Mouse (Mus musculus) left cerebral cortex, postnatal 25 days (tissue): Measurements from ENCODE around the gene Fbp1. TPM values are rescaled to one million over a fixed set of nuclear protein-coding genes. Genes with fewer than 3 reads are reported as not detected.
"Not testable (repeated sequence)": the region's sequence is repeated elsewhere in the genome, so short reads cannot be mapped to it uniquely, and the experiment has no call there.

Source experiments
- DNase-seq, 2 experiments: peaks; one replicate each; pipeline ENCODE4 v3.0.0; 2022; ENCODE audit warnings: low spot score in 2 of 2, mixed read lengths in 1 of 2
- intact Hi-C: fragments of 180-260 bp; cut with DNase I; formaldehyde crosslinking; loops from one replicate; pipeline ENCODE4 v1.15.1; 2025
- total RNA-seq, 2 experiments: library from RNA; stranded (reverse); gene quantifications; 2 replicates each; pipeline ENCODE4 v1.2.3; 2021

The Fbp1 gene
- total RNA-seq, 2 experiments from 2014 or later = 0.23 to 0.44 TPM

DNA sequence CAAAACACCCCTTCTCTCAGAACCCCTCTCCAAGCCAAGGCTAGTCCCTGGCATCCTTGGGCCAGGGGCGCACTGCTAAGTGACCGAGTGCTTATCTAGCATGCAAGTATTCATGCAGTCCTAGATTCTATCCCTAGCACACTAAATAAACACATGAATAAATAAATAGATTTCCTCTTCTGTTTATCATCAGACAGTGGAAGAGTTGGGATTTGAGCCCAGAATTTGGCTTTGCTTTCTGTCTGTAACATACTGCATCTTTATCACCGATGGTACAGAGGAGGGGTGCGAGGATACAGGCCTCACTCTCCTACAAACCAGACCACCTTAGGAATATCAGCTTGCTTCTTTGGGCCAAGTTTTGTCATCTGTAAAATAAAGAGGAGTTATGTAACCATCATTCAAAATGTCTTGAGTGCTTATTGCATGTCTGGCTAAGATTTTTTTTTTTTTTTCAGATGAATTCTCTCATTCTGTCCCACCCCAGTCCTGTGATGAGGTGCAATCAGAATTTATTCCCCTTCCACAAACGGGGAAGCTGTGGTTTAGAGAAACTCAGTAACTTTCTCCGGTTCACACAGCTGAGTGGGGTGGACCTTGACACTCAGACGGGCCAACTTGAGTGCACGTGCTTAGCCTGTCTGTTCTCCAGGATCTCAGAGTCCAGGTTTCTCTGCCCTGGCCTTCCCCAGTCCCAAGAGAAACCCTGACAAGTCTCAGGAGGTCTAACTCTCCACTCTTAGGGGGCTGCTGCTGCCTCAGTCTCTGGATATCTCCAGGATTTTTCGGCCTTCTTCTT, 5.2 kb upstream of the Fbp1 start:
- no peak for DNase-seq
- intact Hi-C loops = no loop called here

- intact Hi-C loops = no loop called here
- no peak for DNase-seq
Measured at GRCm38 (mm10) chr13:62889311-62889710, 1.2 kb upstream of the Fbp1 start.

- no peak for DNase-seq
- intact Hi-C loops = no loop called here
Measured at GRCm38 (mm10) chr13:62884536-62884935, 3.5 kb downstream of the Fbp1 start.

GRCm38 (mm10) chr13:62883925-62884324, 4.2 kb downstream of the Fbp1 start:
- intact Hi-C loops = no loop called here
- DNase-seq = no peak

DNA sequence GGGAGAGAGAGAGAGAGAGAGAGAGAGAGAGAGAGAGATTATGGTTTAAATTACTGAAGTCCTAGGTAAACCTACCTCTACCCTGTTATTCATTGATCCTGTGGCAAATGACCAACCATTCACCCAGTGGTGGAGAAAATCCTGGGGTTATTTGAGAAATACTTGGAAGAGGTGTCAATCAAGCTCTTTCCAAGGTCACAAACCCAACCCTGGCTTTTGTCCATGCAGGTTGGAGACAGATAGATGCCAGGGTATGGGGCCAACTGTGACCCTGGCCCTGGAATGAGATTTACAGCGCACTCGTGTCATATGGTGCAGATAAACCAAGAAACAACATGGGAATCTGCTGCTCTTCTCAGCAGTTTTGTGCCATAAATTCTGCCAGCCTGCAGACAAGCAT, 4.6 kb downstream of the Fbp1 start:
- intact Hi-C loops = no loop called here
- no peak for DNase-seq

GRCm38 (mm10) chr13:62882856-62883255, 5.2 kb downstream of the Fbp1 start:
- intact Hi-C loops = no loop called here
- DNase-seq = no peak

DNA sequence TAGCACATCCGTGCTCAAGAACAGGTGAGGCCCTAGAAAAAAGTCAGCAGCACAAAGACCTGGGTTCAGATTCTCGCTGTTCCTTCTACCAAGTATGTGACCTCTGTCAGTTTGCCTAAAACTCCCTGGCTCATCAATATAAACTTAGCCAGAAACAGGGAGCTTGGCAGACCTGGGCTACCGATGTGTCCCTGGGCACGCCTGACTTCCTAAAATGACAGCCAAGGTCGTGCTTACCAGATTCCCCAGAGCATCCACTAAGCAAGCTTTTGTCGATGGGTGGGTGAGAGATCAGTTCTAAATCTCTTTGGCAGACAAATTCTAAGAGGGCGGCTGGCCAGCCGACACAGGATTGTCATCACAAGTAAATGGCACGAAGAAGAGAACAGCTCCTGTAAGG, 6.7 kb downstream of the Fbp1 start:
- intact Hi-C loops = no loop called here
- DNase-seq = no peak

- intact Hi-C loops = no loop called here
- no peak for DNase-seq
Measured at GRCm38 (mm10) chr13:62879831-62880615, 8.1 kb downstream of the Fbp1 start.

DNA sequence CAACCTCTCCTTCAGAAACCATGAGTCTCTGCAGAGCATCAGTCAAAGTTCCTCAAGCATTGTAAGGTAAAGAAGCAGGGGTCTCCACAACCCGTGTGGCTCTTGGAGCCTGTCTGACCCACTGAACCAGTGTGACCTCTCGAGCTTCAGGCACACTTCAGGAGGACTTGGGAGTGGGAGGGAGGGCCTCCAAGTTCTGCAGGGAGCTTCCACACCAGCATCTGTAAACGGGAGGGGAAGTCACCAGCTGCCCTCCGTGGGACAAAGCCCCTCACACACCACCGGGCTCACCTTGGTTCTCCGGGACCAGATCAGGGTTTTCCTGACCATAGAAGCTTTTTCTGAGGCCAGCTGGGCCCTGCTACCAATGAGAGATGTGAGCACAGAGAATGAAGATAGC, 8.7 kb downstream of the Fbp1 start:
- DNase-seq = no peak
- intact Hi-C loops = no loop called here

- intact Hi-C loops = no loop called here
- no peak for DNase-seq
Measured at GRCm38 (mm10) chr13:62877247-62877646, 10.8 kb downstream of the Fbp1 start.

DNA sequence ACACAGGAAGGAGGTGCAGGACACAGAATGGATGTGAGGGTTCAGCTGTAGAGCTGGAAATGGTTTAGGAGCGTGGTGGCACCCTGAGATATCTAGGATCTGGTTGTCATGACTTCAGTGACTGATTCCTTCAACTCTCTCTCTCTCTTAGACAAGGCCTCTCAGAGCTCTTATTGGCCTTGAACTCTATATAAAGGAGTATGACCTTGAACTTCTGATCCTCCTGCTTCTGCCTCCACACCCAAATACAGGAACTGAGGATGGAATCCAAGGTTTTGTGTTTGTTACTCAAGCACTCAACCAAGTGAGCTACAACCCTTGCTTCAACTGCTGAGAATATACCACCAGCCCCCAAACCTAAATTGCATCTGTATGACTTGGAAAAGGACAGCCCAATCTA, 12.0 kb downstream of the Fbp1 start:
- intact Hi-C loops = no loop called here
- DNase-seq = no peak

- no peak for DNase-seq
- intact Hi-C loops = no loop called here
Measured at GRCm38 (mm10) chr13:62872252-62872651, 15.8 kb downstream of the Fbp1 start.

- no peak for DNase-seq
Measured at GRCm38 (mm10) chr13:62870605-62871004, 17.5 kb downstream of the Fbp1 start.

GRCm38 (mm10) chr13:62866817-62867216, 21.3 kb downstream of the Fbp1 start:
- no peak for DNase-seq
- intact Hi-C loops = no loop called here

More at GRCm38 (mm10) chr13:62870605-62871004, 17.5 kb downstream of the Fbp1 start:
- intact Hi-C loops = no loop called here

DNA sequence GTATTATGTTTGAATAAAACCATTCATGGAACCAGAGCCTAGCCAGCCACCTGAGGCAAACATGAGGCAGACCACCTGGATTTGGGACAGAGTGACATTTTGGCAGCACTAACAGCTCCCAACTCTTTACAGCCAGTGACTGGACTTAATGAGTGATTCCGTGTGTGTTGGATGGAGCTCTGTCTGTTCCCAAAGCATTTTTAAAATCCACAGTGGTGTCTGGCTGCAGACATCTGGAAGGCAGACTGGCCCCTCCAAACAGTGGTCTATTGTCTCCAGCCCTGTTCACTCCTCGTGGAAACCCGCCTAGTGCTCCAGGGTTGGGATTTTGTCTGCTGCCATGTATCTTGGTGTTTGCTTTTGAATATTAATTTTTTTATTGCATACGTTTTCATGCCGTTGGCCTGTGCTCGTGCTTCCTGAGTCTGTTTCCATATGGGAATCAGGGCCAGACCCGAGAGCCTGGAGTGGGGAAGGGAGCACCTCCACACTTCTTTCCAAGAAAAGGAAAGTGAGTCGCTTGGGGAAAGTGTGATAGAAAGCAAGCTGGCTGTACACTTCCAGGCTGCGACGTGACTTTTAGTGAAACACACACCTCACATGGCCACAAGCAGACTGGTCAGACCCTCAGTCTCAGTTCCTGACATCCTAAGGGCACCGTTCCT, 22.3 kb downstream of the Fbp1 start:
- intact Hi-C loops = no loop called here

GRCm38 (mm10) chr13:62863771-62864170, 24.3 kb downstream of the Fbp1 start:
- DNase-seq = no peak
- intact Hi-C loops = no loop called here

More for the DNA sequence above, 22.3 kb downstream of the Fbp1 start:
- no peak for DNase-seq

DNA sequence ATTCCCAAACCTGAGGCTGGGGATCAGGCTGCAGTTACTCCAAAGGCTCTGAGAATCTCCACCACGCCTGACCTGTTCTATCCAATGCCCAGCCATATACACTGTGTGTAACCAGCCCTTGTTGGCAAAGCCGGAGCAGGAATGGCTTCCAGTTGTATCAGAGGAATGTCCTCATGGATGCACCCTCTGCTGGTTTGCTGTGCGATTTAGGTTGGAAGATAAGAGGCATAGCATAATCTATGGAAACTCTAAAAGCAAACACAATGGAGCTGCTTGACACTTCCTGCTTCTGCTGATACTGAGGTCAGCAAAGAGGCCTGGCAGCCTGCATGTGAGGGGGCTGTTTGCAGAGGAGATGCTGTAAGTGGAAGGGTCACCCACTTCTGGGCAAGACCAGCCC, 25.2 kb downstream of the Fbp1 start:
- no peak for DNase-seq
- intact Hi-C loops = no loop called here

DNA sequence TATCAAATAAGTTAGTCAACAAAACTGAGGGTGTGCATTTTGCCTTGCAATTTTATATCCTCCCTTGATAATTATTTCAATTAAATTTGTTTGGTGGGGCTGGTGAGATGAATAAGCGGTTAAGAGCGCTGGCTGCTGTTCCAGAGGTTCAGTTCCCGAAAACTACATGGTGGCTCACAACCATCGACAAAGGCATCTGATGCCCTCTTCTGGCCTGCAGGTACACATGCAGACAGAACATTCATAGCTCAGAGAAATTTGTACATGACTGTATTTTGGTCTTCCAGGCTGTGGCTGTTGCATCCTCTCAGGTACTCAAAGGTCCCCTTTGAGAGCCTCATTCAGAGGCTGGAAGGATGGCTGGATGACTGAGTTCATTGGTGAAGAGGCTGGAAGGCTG, 28.0 kb downstream of the Fbp1 start:
- intact Hi-C loops = no loop called here
- DNase-seq = no peak

DNA sequence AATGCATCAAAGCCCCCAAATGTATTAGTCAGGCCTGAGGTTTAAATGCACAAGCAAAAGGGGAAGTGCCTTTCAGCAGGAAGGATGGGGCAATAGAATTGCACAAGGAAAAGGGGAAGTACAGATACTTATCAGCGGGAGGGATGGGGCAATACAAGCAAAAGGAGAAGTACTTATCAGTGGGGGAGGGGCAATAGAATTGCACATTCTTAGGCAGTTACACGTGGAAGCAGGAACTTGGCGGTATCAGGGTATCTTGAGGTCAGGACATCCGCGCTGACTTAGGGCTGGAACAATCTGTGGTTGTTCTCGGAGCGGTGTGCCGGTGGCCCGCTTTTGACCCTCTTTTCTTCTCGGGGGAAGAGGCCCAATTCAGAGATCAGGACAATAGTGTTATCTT, 28.8 kb downstream of the Fbp1 start:
- intact Hi-C loops = loop anchor here (5.0 to 10.0 kb wide), 2 partner anchors 97 to 304 kb away; partner anchors contain the start of genes Platr25 and Zfp935
- not testable (repeated sequence) for DNase-seq
